Mouse (Mus musculus): ENCODE data around the gene Ncam1. TPM values are rescaled to one million over a fixed set of nuclear protein-coding genes. Genes with fewer than 3 reads are reported as not detected.

The Ncam1 gene
- total RNA-seq, 2 experiments from 2014 or later, result 11.6 to 14.6 TPM

DNA sequence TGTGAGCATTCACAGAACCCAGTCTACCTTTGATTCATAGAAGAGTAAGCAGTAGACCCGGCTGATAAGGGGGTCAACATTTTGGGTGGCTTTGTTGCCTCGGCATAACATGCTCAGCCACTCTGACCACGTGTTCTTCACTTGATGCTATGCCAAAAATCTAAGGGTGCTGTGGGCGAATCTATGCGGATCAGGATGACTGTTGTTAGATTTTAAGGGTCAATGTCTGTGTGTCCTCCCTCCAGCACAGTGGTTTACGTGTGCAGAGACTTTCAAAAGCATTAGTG lies 311.1 kb downstream of the Ncam1 start:
- intact Hi-C loops (cut with DNase I), result loop anchor here (1.0 kb wide), 1 partner anchor 406 kb away; the partner anchor contains the start of gene Tmprss5
- H3K27ac ChIP-seq, result no peak overlapping the region
- no peak for TF ChIP-seq CTCF (IDR thresholded peaks at IDR 0.05)
- no peak overlapping the region for H3K4me3 ChIP-seq
- no peak for DNase-seq

DNA sequence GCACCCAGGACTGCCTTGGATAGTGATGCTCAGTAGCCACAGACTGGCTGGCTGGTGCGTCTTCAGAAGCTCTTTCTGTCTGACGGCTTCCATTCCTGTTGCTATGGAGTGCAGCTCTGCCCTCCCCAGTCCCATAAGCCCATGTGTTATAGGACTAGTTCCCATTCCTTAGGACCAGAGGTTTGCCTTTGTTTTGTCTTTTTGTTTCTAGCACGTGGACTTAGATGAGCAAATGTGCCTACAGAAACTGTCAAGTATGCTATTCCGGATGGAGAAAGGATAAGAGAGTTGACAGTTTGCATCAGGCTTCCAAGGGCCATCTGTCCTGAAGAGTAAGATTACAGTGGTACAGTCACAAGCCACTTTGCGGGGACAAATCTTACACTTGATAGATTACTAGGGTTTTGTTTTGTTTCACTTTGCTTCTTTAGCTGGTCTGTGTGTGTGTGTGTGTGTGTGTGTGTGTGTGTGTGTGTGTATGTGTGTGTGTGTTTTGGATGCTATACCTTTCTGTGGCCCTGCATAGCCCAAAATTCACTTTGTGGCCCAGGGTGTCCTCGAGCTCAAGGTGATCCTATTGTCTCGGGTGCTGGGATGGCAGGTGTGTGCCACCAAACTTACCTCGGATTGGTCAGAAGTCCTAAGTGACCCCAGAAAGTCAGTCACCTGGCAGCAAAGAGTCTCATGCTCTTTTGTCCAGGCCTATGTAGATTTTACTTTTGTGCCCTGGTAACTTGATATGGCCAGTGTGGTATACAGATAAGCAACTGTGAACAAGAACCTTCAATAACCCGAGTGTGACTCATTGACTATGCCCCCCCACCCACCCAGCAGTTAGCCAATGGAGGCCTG lies 311.7 kb downstream of the Ncam1 start:
- intact Hi-C loops (cut with DNase I), result loop anchor here (1.0 kb wide), 1 partner anchor 406 kb away; the partner anchor contains the start of gene Tmprss5
- TF ChIP-seq CTCF (IDR thresholded peaks at IDR 0.05), result no peak
- peak overlapping the region; percentile 81; the same call in 1 of the 2 replicates for H3K27ac ChIP-seq
- H3K4me3 ChIP-seq, result no peak overlapping the region
- no peak for DNase-seq

DNA sequence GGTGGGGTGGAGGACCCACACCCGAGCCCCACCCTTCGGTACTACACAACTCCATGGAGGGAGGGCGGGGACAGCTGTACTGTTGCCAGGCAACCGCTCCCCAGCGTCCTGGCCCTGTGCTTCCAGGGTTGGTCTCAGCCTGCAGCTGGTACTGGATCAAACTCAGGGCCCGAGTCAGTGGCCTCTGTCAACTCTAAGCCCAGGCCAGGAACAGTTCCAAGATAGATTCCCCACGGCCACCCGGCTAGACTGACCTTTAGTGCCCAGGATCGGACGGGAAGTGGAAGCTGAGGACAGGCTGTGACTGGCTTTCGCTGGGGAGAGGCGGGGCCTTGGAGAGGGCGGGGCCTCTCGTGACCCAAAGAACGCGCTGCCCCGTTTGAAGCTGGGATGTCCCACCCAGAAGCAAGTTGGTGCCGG lies 312.8 kb downstream of the Ncam1 start, which contains the start of gene Ttc12:
TSS of gene Ttc12 (minus strand) at position 334 of the 420 bp plus-strand sequence.
- DNase-seq, result peak; percentile 92
- intact Hi-C loops (cut with DNase I), result no loop called here
- Histone ChIP-seq H3K27ac (peak within 1 kb of the TSS; percentile 81), H3K4me3 (peak within 1 kb of the TSS; percentile 87)
- no peak for TF ChIP-seq CTCF (IDR thresholded peaks at IDR 0.05)

DNA sequence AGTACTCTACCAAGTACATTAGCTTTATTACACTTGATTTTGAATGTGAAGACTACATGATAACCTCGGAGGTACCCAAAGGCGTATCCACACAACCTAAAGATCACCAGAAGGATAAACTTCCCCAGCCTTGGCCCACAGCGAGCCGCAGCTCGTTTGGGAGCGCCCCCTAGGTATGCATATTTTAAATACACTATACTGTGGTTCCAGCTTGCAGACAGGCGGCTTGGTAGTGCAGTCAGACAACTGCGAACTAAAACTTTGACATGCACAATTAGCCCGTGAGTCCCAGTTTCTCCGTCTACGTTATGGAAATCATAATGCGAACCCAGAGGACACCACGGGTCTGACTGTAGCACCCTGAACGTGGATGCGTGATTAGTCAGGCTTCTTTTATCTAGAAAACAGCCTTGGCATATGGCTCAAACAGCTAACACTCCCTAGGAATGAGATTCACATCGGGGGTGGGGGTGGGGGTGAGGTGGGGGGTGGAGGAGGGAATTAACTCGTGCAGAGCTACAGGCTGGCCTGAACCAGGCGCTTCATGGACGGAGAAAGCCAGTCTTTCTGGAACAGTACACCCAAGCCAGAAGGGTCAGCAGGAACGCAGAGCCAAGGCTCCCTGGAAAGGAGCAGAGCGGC lies 313.4 kb downstream of the Ncam1 start:
- Histone ChIP-seq H3K27ac (peak overlapping the region; percentile 81), H3K4me3 (peak overlapping the region; percentile 87)
- DNase-seq, result no peak
- intact Hi-C loops (cut with DNase I), result no loop called here
- peak; percentile 66 for TF ChIP-seq CTCF (IDR thresholded peaks at IDR 0.05)

DNA sequence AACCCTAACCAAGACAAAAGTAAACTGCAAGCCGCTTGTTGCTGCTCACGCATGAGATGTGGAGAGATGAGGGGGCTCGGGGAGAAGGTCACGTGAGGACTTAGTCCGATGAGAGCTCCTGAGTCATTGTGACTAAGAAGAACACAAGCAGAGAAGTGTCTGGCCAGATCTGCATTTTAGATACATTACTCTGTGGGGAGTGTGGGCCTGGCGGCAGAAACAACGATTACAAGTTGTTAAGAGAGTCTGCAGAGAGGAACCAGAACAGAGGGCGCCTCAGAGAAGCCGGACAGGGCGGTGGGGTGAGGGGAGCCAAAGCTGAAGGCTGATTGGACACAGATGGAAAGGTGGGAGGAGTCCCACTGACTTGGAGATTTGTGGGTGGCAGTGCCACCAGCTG lies 315.4 kb downstream of the Ncam1 start:
- no peak overlapping the region for H3K4me3 ChIP-seq
- no peak overlapping the region for H3K27ac ChIP-seq
- no peak for DNase-seq
- intact Hi-C loops (cut with DNase I), result no loop called here
- TF ChIP-seq CTCF (IDR thresholded peaks at IDR 0.05), result no peak

DNA sequence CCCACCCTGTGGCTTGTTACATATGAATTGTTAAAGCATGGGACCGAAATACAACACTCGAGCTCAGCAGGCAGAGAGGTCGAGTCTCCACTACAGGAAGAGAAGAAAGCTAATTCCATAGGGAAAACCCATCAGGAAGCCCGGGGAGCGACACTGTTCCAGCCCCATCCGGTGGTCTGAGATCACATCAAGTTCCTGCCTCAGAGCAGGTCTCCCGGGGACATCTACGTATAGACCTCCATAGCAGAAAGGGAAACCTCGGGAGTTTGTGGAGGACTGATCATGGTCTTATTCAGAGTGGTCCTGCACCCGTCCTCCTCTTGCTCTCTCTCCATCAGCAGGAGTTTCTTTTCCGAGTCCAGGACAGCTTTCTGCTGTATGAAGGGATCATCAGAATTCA lies 326.6 kb downstream of the Ncam1 start:
- no peak overlapping the region for H3K27ac ChIP-seq
- H3K4me3 ChIP-seq, result no peak overlapping the region
- intact Hi-C loops (cut with DNase I), result no loop called here
- TF ChIP-seq CTCF (IDR thresholded peaks at IDR 0.05), result no peak
- DNase-seq, result no peak

DNA sequence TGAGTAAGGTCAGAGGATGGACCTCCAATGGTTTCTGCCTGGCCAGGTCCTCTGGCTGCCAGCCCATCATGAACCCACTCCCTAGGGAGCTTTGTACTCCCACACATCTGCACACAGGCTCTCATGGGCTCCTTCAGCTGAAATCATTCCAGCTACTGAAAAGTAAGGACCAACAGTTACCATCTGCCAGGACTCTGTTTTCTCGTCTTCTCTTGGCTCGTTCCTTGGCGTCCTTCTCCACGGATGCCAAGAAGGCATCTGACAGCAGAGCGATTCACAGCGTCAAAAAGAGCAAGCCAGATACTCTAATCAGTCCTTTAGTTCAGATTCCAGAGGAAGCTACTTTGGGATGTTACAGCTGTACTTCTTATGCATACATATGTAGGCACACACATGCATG lies 327.8 kb downstream of the Ncam1 start:
- intact Hi-C loops (cut with DNase I), result no loop called here
- no peak for TF ChIP-seq CTCF (IDR thresholded peaks at IDR 0.05)
- Histone ChIP-seq H3K4me3 (no peak overlapping the region), H3K27ac (no peak overlapping the region)
- DNase-seq, result no peak

DNA sequence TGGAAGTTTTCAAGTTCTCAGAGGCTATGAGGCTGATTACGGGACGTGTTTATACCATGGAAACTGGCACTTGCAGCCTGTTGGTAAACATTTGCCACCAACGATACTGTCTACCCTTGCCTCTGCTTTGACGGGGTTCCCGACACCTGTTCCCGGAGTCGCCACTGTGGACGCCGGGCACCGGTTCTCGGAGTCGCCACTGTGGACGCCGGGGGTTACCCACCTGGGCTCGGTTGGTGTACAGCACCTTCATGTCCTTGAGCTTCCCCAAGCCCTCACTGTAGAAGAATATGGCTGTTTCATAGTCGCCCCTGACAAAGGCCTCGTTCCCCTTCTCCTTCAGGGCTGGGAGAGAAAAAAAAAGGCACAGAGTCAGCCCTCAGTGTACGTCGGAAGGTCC lies 328.7 kb downstream of the Ncam1 start:
- no peak overlapping the region for H3K4me3 ChIP-seq
- H3K27ac ChIP-seq, result no peak overlapping the region
- no peak for DNase-seq
- intact Hi-C loops (cut with DNase I), result no loop called here
- TF ChIP-seq CTCF (IDR thresholded peaks at IDR 0.05), result no peak

DNA sequence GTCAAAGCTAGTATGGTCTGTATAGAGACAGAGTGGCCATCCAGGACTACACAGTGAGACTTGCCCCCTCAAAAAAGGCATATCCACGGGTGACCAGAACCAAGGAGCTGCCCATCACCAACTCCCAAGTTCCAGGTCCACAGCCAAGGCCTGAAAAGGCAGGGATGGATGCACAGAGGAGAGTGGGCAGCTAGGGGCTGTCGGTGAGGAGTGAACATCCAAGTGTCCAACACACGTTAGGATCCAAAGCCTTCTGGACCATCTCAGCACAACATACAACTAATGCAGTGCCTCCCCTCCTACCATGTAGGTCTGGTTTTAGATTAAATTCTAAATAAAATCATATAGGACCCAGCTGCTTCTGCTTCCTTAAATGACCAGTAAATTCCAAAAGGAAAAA lies 342.6 kb downstream of the Ncam1 start:
- TF ChIP-seq CTCF (IDR thresholded peaks at IDR 0.05), result no peak
- Histone ChIP-seq H3K27ac (no peak overlapping the region), H3K4me3 (no peak overlapping the region)
- intact Hi-C loops (cut with DNase I), result no loop called here
- no peak for DNase-seq

DNA sequence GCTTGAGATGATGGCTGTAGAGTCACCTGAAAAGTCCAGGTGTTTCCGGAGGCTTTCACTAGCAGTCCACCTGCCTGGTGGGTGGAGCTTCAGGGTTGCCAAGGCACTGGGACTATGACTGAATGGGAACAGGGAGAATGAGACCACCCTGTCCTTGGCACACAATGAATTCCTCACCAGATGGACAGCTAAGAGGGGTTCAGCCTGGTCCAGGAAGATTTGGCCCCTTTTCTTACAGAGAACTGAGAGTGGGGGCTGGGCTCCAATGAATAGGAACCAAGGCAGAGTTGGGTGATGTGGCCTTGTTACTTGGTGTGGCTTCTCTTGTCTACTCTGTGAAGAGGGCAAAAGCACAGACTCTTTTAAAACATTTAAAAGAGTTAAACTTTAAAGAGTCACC lies 346.3 kb downstream of the Ncam1 start:
- Histone ChIP-seq H3K27ac (no peak overlapping the region), H3K4me3 (no peak overlapping the region)
- no peak for DNase-seq
- TF ChIP-seq CTCF (IDR thresholded peaks at IDR 0.05), result no peak
- intact Hi-C loops (cut with DNase I), result no loop called here
